Mouse (Mus musculus): Measurements from ENCODE around the gene Tbc1d25.

GRCm38 (mm10) chrX:8135886-8136285 lies 40.1 kb downstream of the Tbc1d25 start:
- no peak for TF ChIP-seq CTCF (IDR thresholded peaks at IDR 0.05; ENCODE audit: extremely low read depth, insufficient read depth, insufficient read length, insufficient replicate concordance)
- TF ChIP-seq POLR2A (IDR thresholded peaks at IDR 0.05; ENCODE audit: low read depth, low read length): no peak

All from spleen, adult 2 months (tissue).